Mouse (Mus musculus): ENCODE measurements around the gene Ccnd3.
A peak's percentile ranks its signal among the peaks of the same experiment; 100 is the strongest.

Ccnd3 gene

GRCm38 (mm10) chr17:47516232-47516631 is 11.4 kb downstream of the Ccnd3 start:
- DNase-seq, result no peak

DNA sequence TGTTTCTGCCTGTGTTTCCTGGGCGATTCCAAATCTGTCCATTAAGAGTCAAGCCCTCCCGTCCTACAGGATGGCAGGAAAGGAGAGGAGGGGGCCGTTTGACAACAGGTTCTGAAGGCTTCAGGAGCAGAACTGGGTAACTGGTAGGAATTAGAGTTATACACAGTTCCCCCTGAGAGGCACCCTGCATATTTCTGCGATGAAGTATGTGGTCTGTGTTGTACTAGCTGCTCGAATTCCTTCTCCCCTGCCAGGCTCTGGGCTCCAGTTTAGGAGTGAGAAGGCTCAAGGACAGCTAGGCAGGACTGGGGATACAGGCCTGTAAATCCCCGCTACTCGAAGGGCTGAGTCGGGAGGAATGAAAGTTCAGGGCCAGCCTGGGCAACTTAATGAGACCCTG is 13.4 kb downstream of the Ccnd3 start:
- DNase-seq, result no peak

GRCm38 (mm10) chr17:47521551-47522258 is 16.9 kb downstream of the Ccnd3 start:
- peak; percentile 65 for DNase-seq

- no peak for DNase-seq
Measured at GRCm38 (mm10) chr17:47522536-47522935, 17.7 kb downstream of the Ccnd3 start.

GRCm38 (mm10) chr17:47523211-47523682 is 18.4 kb downstream of the Ccnd3 start:
- DNase-seq, result no peak

DNA sequence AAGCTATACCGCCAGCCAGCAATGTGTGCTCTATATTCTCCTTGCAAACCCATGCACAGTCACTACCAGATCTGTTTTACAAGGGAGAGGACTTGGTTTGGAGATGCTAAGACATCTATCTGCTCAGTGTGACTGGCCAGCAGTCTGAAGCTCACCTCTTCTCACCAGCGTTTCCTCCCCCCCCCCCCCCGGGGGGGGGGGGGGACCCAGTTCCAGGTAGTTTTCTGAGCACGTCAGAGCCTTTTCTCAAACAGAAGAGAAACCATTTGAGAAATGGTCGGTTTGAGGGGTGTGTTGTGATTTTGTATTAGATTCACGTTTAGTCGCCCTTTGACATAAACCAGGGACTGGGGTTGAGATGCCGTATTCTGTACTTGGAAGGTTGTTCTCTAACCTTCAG is 19.2 kb downstream of the Ccnd3 start:
- DNase-seq, result no peak

DNA sequence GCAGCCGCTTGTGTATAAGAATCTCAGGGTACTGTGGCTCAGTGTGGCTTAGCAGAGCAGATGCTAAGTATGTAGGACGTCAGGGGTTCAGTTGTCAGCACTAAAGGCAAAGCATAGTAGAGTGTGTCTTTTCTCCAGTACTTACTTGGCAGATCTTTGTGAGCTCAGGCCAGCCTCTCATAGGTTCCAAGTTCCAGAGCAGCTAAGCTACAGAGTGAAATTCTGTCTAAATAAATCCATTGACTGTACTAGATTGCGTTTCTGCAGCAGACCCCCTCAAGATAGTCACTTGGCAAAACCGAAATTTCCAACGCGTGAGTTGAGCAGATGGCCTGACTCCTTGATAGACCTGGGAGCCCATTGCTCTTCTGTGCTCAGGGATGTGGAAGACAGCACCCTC is 20.1 kb downstream of the Ccnd3 start:
- DNase-seq, result no peak

GRCm38 (mm10) chr17:47526856-47527520 is 22.1 kb downstream of the Ccnd3 start:
- DNase-seq, result no peak

DNA sequence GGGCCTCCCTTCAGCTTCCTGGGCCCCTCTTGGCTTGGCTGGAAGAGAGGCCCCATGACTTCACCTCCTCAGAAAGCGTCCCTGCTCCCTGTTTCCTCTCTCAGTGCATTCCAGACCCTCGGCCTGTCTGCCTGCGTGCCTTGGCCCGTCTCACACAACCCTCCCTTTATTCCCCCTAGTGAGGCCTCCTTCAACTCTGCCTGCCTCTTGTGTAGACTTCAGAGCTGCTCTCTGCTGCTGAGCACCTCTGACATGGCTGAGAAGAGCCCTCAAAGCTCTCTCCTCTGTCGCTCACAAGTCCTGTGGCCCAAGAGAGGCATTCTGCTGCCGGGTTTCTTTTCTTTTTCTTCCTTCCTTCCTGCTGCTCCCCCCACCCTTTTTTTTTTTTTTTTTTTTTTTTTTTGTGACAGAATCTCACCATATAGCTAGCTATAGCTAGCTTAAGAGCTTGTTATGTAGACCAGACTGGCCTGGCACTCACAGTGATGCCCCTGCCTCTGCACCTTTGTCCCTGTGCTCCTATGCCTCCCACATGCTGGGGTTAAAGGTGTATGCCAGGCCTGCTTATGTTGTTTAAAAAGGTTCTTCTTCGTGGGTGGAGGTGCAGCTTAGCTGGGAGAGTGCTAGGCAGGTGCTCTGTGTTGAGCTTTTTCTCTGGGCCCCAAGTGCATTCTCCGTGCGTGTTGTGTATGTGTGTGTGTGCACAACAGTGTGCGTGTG is 22.9 kb downstream of the Ccnd3 start:
- DNase-seq, result peak; percentile 51

GRCm38 (mm10) chr17:47528919-47529318 is 24.1 kb downstream of the Ccnd3 start:
- DNase-seq, result no peak

DNA sequence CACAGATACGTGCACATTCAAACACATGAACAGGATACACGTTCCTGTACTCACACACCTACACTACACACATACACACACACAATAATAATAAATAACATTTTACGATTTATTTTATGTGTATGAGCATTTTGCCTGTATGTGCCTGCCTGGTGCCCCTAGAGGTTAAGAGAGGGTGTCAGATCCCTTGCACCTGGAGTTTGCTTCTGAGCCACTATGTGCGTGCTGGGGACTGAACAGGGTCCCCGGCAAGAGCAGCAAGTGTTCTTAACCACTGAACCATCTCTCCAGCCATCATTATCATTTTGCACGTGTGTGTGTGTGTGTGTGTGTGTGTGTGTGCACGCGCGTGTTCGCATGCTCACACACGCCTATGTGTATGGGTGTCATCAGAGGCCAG is 24.7 kb downstream of the Ccnd3 start:
- no peak for DNase-seq

DNA sequence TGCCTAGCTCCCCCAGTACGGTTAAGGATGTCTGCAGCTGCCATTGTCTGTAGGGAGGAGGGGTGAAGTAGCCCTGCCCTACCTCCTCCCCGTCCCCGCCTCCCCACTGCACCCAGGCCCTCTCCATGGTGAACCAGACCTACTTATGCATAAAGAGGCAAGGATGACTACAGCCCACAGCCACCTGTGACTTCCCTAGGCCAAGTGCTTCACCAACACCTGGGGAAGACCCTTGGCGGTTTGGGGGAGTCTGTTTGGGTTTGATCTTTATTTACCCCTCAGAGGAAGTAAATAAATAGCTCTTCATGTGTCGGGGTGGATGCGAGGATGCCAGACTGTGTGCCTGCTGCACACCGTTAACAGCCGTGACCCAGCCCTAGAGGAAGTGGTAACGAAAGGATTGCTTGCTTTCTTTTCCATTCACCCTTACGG is 26.6 kb downstream of the Ccnd3 start:
- DNase-seq, result no peak

DNA sequence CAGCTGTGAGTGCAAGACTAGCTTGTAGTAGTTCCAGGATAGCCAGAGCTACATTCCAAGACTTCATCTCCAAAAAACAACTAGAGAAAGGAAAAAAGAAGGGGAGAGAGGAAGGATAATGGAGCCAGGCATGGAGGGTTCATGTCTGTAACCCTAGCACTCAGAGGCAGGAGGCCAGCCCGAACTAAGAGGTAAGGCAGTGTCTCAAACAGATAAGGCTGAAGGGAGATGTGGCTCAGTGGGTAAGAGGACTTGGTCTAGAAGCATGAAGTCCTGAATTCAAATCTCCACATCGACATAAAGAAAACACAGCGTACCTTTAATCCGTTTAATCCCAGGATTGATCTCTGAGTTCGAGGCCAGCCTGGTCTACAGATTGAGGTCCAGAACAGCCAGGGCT is 27.5 kb downstream of the Ccnd3 start:
- DNase-seq, result no peak

DNA sequence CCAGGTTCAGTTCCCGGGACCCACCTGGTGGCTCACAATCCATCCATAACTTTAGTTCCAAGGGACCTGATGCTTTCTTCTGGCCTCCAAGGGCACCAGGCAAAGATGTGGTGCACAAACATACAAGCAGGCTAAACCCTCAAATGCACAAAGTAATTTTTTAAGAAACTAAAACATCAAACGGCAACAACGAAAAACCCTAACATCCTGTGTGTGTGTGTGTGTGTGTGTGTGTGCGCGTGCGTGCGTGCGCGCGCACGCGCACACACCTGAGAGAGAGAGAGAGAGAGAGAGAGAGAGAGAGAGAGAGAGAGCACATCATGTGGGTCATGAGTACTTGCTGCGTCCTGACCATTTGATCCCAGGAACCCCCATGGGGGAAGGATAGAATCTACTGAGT is 28.8 kb downstream of the Ccnd3 start:
- no peak for DNase-seq

DNA sequence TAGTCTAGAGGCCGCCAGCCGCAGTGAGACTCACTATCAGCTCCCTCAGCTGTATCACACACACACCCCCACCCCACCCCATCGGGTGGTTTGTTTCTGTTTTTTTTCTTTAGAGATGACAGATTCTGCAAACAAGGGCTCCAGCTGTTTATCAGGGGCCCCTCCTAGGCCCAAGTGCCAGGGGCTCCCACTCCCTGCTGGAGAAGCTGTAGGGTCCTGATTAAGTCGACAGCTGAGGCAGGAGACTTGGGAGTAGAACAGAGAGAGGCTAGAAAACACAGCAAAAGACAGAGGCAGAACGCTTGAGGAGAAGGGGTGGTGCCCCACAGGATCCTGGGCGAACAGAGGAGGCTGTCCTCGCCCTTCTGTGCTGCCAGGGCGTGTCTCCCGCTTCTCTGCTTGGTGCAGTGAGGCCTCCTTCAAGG is 31.0 kb downstream of the Ccnd3 start:
- DNase-seq, result no peak

GRCm38 (mm10) chr17:47538049-47538448 is 33.2 kb downstream of the Ccnd3 start:
- DNase-seq, result no peak

DNA sequence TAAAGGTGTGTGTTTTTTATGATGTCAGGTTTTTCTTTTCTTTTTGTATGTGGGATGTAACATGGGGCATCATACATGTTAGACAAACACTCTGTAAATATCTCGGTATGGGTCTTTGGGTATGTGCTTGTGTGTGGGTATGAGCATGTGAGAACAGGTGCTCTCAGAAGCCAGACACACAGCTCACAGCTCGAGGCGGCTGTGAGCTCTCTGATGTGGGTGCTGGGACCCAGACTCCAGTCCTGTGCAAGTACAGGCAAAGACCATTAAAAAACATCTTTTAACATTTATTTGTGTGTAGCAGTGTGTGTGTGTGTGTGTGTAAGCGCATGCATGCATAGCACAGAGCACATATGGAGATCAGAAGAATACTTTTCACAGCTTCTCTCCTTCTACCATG is 34.3 kb downstream of the Ccnd3 start:
- DNase-seq, result no peak

GRCm38 (mm10) chr17:47542061-47542460 is 37.2 kb downstream of the Ccnd3 start:
- DNase-seq, result no peak

GRCm38 (mm10) chr17:47543051-47543650 is 38.3 kb downstream of the Ccnd3 start:
- DNase-seq, result peak; percentile 52

- no peak for DNase-seq
Measured at GRCm38 (mm10) chr17:47545154-47545553, 40.3 kb downstream of the Ccnd3 start.

DNA sequence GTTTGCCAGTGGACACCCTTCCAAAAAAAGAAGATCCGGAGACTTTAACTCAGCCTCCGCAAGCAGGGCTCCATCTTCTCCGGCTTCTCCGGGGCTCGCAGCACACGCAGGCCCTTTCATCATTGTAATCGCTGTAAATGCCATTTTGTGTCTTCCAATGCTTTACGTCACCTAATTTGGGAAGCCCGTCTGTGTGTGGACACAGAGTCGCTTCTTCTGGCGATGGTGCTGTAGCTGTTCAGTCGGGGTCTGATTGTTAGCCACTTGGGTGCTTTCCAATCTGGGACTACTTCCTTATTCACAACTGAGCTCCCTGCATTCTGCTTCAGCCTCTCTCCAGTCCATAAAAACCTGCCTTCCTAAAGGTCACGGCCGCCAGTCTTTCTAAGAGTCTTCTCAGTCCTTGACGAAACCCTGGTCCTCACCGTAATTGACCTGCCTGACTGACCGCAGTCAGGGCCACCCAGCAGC is 41.0 kb downstream of the Ccnd3 start:
- DNase-seq, result no peak

DNA sequence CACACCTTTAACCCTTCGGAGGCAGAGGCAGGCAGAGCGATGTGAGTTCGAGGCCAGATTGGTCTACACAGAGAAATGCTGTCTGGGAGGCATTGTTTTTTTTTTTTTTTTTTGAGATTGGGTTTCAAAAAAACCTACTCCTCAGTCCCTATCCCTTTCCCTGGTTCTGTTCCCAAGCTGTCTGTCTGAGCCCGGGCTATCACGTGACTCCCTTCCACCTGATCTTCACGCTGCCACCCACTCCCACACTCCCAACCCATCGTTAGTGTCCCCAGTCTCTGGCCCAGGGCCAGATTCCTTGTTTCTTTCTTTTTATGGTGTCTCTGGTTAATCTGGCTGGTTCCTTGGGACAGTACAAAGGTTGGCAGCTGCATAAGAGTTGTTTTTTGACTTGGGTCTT is 46.2 kb downstream of the Ccnd3 start:
- no peak for DNase-seq

GRCm38 (mm10) chr17:47552994-47553393 is 48.1 kb downstream of the Ccnd3 start:
- no peak for DNase-seq
